In genomic region chr11:98003171-98003671, GRCm38 (mm10) we compare ENCODE assay signal across 7 mouse cellular contexts. TPM values are rescaled to one million over a fixed set of nuclear protein-coding genes. Genes with fewer than 3 reads are reported as not detected.
DNase-seq lines count a peak whose midpoint lies in the region; ATAC-seq and TF ChIP-seq lines count a peak whose summit lies in the region.

No protein-coding gene starts in this region.

- no peaks in the 10 kb centered on the region for H3K9me3 ChIP-seq in megakaryocyte, embryonic 14.5 days

- H3K27me3 ChIP-seq in megakaryocyte, embryonic 14.5 days (replicated peaks) = peaks cover 75% of the 10 kb centered on the region

- H3K27ac ChIP-seq in brown adipose tissue, adult 24 weeks (replicated peaks; ENCODE audit: low read depth, low read length) = no peak overlapping the region
- peak overlapping the region; percentile 67 for H3K27ac ChIP-seq in olfactory bulb, adult 2 months (ENCODE audit: insufficient read depth, low read depth, low read length)

- no peak for TF ChIP-seq CTCF in olfactory bulb, adult 2 months (IDR thresholded peaks at IDR 0.05; ENCODE audit: insufficient read depth, low read depth, low read length)

- WGBS in olfactory bulb, adult 2 months = 30% methylated on average over 17 of the region's 17 CpGs

- peaks cover 42% of the 10 kb centered on the region for H3K4me1 ChIP-seq in megakaryocyte, embryonic 14.5 days
- H3K4me1 ChIP-seq in brown adipose tissue, adult 24 weeks (ENCODE audit: control insufficient read depth, insufficient read depth, insufficient read length, low read length) = no peaks in the 10 kb centered on the region
- peaks cover 63% of the 10 kb centered on the region for H3K4me1 ChIP-seq in olfactory bulb, adult 2 months (ENCODE audit: control insufficient read depth, insufficient read depth, low read length)

- H3K4me3 ChIP-seq in megakaryocyte, embryonic 14.5 days (replicated peaks) = peak overlapping the region; percentile 83
- peak overlapping the region; percentile 52 for H3K4me3 ChIP-seq in brown adipose tissue, adult 24 weeks (ENCODE audit: insufficient read depth, low read depth, low read length)
- no peak overlapping the region for H3K4me3 ChIP-seq in olfactory bulb, adult 2 months (ENCODE audit: insufficient read depth, low read depth, low read length)

- H3K36me3 ChIP-seq in megakaryocyte, embryonic 14.5 days (replicated peaks; ENCODE audit: low read length) = no peaks in the 10 kb centered on the region

- peak; percentile 54 for DNase-seq in induced T-regulatory cell, adult 2 months (ENCODE audit: low read depth)
- no peak for DNase-seq in c-Kit-positive CD71-positive TER-119-positive erythroid progenitor cells, embryonic 14.5 days (ENCODE audit: low spot score)
- DNase-seq in natural killer cell, adult 2 months (ENCODE audit: low spot score in 2 of 2) = no peak

- no peak for ATAC-seq in megakaryocyte, adult 5-6 weeks (ENCODE audit: poor library complexity, severe bottlenecking)

- TF ChIP-seq POLR2A in olfactory bulb, adult 2 months (IDR thresholded peaks at IDR 0.05; ENCODE audit: insufficient read depth, low read depth, low read length) = no peak

RNA-seq across cellular contexts. Expression of gene Arl5c, which starts 7.2 kb away (rescaled TPM):
- polyA plus RNA-seq in megakaryocyte, embryonic 14.5 days (2012; ENCODE audit: insufficient read depth, low replicate concordance) = 9.1 TPM in 1 of 2 replicates, not detected in the other
- total RNA-seq in megakaryocyte, adult 5-6 weeks (2015) = 42.9 and 56.3 TPM in 2 replicates
- total RNA-seq in megakaryocyte, adult 5-6 weeks (2017) = 51.2 TPM in 2 replicates
- 0.87 TPM in 1 of 2 replicates, not detected in the other for polyA plus RNA-seq in brown adipose tissue, adult 24 weeks (2012; ENCODE audit: insufficient read depth, insufficient read length, missing spikeins)
- 395 TPM in 1 of 2 replicates, not detected in the other for polyA plus RNA-seq in olfactory bulb, adult 2 months (2012; ENCODE audit: insufficient read depth, insufficient read length, low replicate concordance, missing spikeins)

RNA-seq across cellular contexts. Expression of gene Plxdc1, which starts 17.0 kb away (rescaled TPM):
- polyA plus RNA-seq in megakaryocyte, embryonic 14.5 days (2012; ENCODE audit: insufficient read depth, low replicate concordance) = 1.6 TPM in 1 of 2 replicates, not detected in the other
- total RNA-seq in megakaryocyte, adult 5-6 weeks (2015) = 13.7 and 15.9 TPM in 2 replicates
- 6.3 and 6.7 TPM in 2 replicates for total RNA-seq in megakaryocyte, adult 5-6 weeks (2017)
- 0.38 and 0.55 TPM in 2 replicates for polyA plus RNA-seq in brown adipose tissue, adult 24 weeks (2012; ENCODE audit: insufficient read depth, insufficient read length, missing spikeins)
- not detected in 2 replicates for polyA plus RNA-seq in olfactory bulb, adult 2 months (2012; ENCODE audit: insufficient read depth, insufficient read length, low replicate concordance, missing spikeins)

RNA-seq across cellular contexts. Expression of gene Cacnb1, which starts 19.6 kb away (rescaled TPM):
- 1.4 and 2.8 TPM in 2 replicates for polyA plus RNA-seq in megakaryocyte, embryonic 14.5 days (2012; ENCODE audit: insufficient read depth, low replicate concordance)
- total RNA-seq in megakaryocyte, adult 5-6 weeks (2015) = 1.2 and 1.4 TPM in 2 replicates
- total RNA-seq in megakaryocyte, adult 5-6 weeks (2017) = 0.62 and 0.65 TPM in 2 replicates
- 2.6 and 3.4 TPM in 2 replicates for polyA plus RNA-seq in brown adipose tissue, adult 24 weeks (2012; ENCODE audit: insufficient read depth, insufficient read length, missing spikeins)
- polyA plus RNA-seq in olfactory bulb, adult 2 months (2012; ENCODE audit: insufficient read depth, insufficient read length, low replicate concordance, missing spikeins) = not detected in 2 replicates

RNA-seq across cellular contexts. Expression of gene Rpl19, which starts 23.3 kb away (rescaled TPM):
- 275 and 2,598 TPM in 2 replicates for polyA plus RNA-seq in megakaryocyte, embryonic 14.5 days (2012; ENCODE audit: insufficient read depth, low replicate concordance)
- total RNA-seq in megakaryocyte, adult 5-6 weeks (2015) = 2,687 and 2,729 TPM in 2 replicates
- 1,233 and 1,246 TPM in 2 replicates for total RNA-seq in megakaryocyte, adult 5-6 weeks (2017)
- 937 and 961 TPM in 2 replicates for polyA plus RNA-seq in brown adipose tissue, adult 24 weeks (2012; ENCODE audit: insufficient read depth, insufficient read length, missing spikeins)
- polyA plus RNA-seq in olfactory bulb, adult 2 months (2012; ENCODE audit: insufficient read depth, insufficient read length, low replicate concordance, missing spikeins) = not detected in 2 replicates

RNA-seq across cellular contexts. Expression of gene Stac2, which starts 50.0 kb away (rescaled TPM):
- 1.5 TPM in 1 of 2 replicates, not detected in the other for polyA plus RNA-seq in megakaryocyte, embryonic 14.5 days (2012; ENCODE audit: insufficient read depth, low replicate concordance)
- 0.09 TPM in 1 of 2 replicates, not detected in the other for total RNA-seq in megakaryocyte, adult 5-6 weeks (2015)
- total RNA-seq in megakaryocyte, adult 5-6 weeks (2017) = 0.04 and 0.08 TPM in 2 replicates
- 0.44 TPM in 1 of 2 replicates, not detected in the other for polyA plus RNA-seq in brown adipose tissue, adult 24 weeks (2012; ENCODE audit: insufficient read depth, insufficient read length, missing spikeins)
- not detected in 2 replicates for polyA plus RNA-seq in olfactory bulb, adult 2 months (2012; ENCODE audit: insufficient read depth, insufficient read length, low replicate concordance, missing spikeins)
